Mouse (Mus musculus): ENCODE results near the gene Scp2.
A peak's percentile ranks its signal among the peaks of the same experiment; 100 is the strongest.

The Scp2 gene

GRCm38 (mm10) chr4:108015067-108015765, 129.6 kb downstream of the Scp2 start:
- no peak for DNase-seq

- no peak for DNase-seq
Measured at GRCm38 (mm10) chr4:108014466-108014865, 130.3 kb downstream of the Scp2 start.

DNA sequence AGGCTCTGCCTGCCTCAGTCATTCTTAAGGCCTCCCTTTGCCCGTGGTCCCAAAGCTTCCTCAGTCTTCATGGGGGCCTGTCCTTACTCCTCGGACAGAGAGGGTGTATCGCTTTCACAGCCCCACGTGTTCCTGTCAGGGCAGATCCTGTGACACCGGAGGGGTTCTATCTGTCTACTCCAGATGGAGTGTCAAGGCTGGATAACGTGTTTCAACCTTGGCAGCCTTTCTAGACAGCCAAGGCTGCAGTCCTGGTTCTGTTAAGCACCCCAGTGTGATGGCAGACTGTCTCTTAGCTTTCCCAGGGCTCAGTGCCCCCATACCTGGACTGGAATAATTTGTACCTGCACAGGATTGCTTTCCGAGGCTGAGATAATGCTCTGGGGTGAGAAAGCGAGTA, 136.3 kb downstream of the Scp2 start:
- DNase-seq, result peak in 1 of 2 experiments; percentile 35

DNA sequence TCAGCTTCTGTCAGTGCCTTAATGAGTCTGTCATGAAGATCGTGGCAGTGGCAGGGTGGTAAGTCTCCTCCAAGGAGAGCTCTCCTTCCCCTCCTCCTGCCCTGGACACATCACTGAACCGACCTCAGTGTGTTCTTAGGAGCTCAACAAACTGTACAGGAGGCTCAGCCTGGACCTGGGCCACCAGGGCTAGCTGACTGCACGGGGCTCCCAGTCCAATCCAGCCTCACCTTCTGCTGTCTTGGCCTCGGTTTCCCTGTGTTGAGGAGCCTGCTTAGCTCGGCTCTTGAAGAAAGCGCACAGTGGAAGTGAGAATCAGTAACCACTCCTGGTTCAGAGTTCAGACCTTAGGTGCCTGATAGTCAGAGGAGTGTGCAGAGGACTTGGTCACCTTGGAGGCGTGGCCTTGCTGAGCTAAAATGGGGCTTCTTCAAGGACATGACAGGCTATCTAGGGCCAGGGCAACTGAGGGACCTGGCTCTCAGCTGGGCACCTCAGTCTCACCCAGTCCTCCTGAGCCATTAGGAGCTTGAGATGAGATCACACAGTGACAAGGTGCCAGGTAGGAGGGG, 137.2 kb downstream of the Scp2 start:
- DNase-seq, result peak in 1 of 2 experiments; percentile 27

DNA sequence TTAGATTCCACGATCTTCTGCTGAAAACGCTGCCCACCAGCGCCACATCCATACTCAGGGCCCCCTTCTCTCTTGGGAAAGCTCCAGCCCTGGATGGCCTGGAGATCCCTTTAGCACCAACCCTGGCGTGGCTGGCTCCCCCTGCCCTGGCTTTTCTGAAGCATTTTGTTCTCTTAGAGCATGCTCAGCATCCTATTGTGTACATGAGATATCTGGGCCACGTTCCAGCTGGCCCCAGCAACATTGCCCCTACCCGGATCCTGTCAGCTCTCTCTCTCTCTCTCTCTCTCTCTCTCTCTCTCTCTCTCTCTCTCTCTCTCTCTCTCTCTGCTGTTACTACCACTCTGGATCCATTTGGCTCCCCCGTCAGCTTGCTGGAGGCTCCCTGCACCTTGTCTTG, 139.5 kb downstream of the Scp2 start:
- no peak for DNase-seq

GRCm38 (mm10) chr4:107999380-107999779, 145.4 kb downstream of the Scp2 start:
- no peak for DNase-seq

GRCm38 (mm10) chr4:107998641-107999332, 146.0 kb downstream of the Scp2 start:
- DNase-seq, result no peak

GRCm38 (mm10) chr4:107996418-107996986, 148.3 kb downstream of the Scp2 start:
- no peak for DNase-seq

- no peak for DNase-seq
Measured at GRCm38 (mm10) chr4:107995727-107996126, 149.1 kb downstream of the Scp2 start.

GRCm38 (mm10) chr4:107995011-107995410, 149.8 kb downstream of the Scp2 start:
- DNase-seq, result no peak
